Mouse (Mus musculus) Muller cell, postnatal 12 days (primary cell): Measurements from ENCODE around the gene Rbl2.

Experiments
- DNase-seq: peaks from one replicate; pipeline ENCODE4 v3.0.0-alpha.2; 2015; ENCODE audit errors: inconsistent ontology term

The Rbl2 gene

GRCm38 (mm10) chr8:91069834-91070233 is at the start of gene Rbl2:
Gene Rbl2, plus strand, starts transcription at chr8:91070057.
- DNase-seq: peak; percentile 92

- DNase-seq: no peak
Observed at GRCm38 (mm10) chr8:91034417-91034816, 35.4 kb upstream of the Rbl2 start.

- no peak for DNase-seq
Observed at GRCm38 (mm10) chr8:91036905-91037304, 33.0 kb upstream of the Rbl2 start.

- no peak for DNase-seq
Observed at GRCm38 (mm10) chr8:91038637-91039036, 31.2 kb upstream of the Rbl2 start.

- no peak for DNase-seq
Observed at GRCm38 (mm10) chr8:91046370-91046769, 23.5 kb upstream of the Rbl2 start.

GRCm38 (mm10) chr8:91051037-91051436 is 18.8 kb upstream of the Rbl2 start:
- peak; percentile 44 for DNase-seq

- no peak for DNase-seq
Observed at GRCm38 (mm10) chr8:91054418-91054817, 15.4 kb upstream of the Rbl2 start.

- DNase-seq: no peak
Observed at GRCm38 (mm10) chr8:91056848-91057247, 13.0 kb upstream of the Rbl2 start.

- peak; percentile 45 for DNase-seq
Observed at GRCm38 (mm10) chr8:91059086-91059578, 10.7 kb upstream of the Rbl2 start.

GRCm38 (mm10) chr8:91059884-91060510 is 9.9 kb upstream of the Rbl2 start:
- DNase-seq: no peak

GRCm38 (mm10) chr8:91060555-91061471 is 9.0 kb upstream of the Rbl2 start:
- no peak for DNase-seq

GRCm38 (mm10) chr8:91065179-91065578 is 4.7 kb upstream of the Rbl2 start:
- DNase-seq: no peak

- no peak for DNase-seq
Observed at GRCm38 (mm10) chr8:91069407-91069806, 450 bp upstream of the Rbl2 start.

GRCm38 (mm10) chr8:91070275-91070859 is 510 bp downstream of the Rbl2 start:
- DNase-seq: peak; percentile 77

GRCm38 (mm10) chr8:91077077-91077867 is 7.4 kb downstream of the Rbl2 start:
- no peak for DNase-seq

- DNase-seq: no peak
Observed at GRCm38 (mm10) chr8:91079678-91080077, 9.8 kb downstream of the Rbl2 start.

- no peak for DNase-seq
Observed at GRCm38 (mm10) chr8:91081911-91082310, 12.1 kb downstream of the Rbl2 start.

GRCm38 (mm10) chr8:91082428-91082827 is 12.6 kb downstream of the Rbl2 start:
- no peak for DNase-seq

GRCm38 (mm10) chr8:91088452-91088851 is 18.6 kb downstream of the Rbl2 start:
- no peak for DNase-seq

- DNase-seq: no peak
Observed at GRCm38 (mm10) chr8:91089601-91090000, 19.7 kb downstream of the Rbl2 start.

GRCm38 (mm10) chr8:91094135-91094534 is 24.3 kb downstream of the Rbl2 start:
- DNase-seq: no peak

GRCm38 (mm10) chr8:91098106-91098505 is 28.2 kb downstream of the Rbl2 start:
- no peak for DNase-seq
